Comparison of ENCODE assay signal across 16 mouse cellular contexts in the genomic region with DNA sequence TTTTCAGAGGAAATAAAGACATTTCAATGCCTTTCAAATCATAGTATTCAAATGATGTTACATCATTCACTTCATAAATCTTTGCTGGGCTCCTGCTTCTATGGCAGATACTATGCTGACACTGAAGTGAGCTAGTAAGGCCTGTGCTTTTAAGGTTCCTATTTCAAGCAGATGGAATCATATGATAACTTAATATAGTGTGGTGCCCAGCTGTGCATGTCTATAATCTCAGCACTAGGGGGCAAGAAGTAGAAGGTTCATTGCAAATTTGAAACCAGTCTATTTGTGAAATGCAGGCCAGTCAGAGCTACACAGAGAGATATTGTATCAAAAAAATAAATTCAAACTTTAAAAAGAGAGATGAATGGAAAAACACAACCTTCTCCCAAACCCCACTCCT.
"Had no signal": no experiment of that assay in that cellular context is flagged by ENCODE, and none has a peak within 500 bp of the region (broad histone marks: within the 10 kb centered on the region; RNA-seq: fewer than 3 reads in every experiment).

No protein-coding gene starts in this region.

- H3K27me3 ChIP-seq: intestine, embryonic 15.5 days; limb, embryonic 15.5 days; liver, embryonic 12.5 days; megakaryocyte, embryonic 14.5 days; midbrain, embryonic 12.5 days; neural tube, embryonic 13.5 days had no signal

- H3K4me3 ChIP-seq: intestine, embryonic 15.5 days; limb, embryonic 15.5 days; liver, embryonic 12.5 days; midbrain, embryonic 12.5 days; neural tube, embryonic 13.5 days had no signal

- H3K27ac ChIP-seq: intestine, embryonic 15.5 days; limb, embryonic 15.5 days; liver, embryonic 12.5 days; midbrain, embryonic 12.5 days; neural tube, embryonic 13.5 days had no signal

- H3K4me1 ChIP-seq: intestine, embryonic 15.5 days; limb, embryonic 15.5 days; liver, embryonic 12.5 days; midbrain, embryonic 12.5 days; neural tube, embryonic 13.5 days had no signal

- ATAC-seq: intestine, embryonic 15.5 days; liver, embryonic 12.5 days had no signal

- DNase-seq: kidney, adult 18-20 months; kidney, postnatal 14 days; layer of hippocampus, adult 9-11 months; layer of hippocampus, postnatal 36 days; lung, embryonic 14.5 days; lung, postnatal 10 days; lung, postnatal 4 days; right cerebral cortex, postnatal 14 days; thymus, adult 18-20 months; thymus, postnatal 14 days had no signal

- H3K4me2 ChIP-seq: intestine, embryonic 15.5 days; limb, embryonic 15.5 days; liver, embryonic 12.5 days; lung, embryonic 14.5 days; midbrain, embryonic 12.5 days; neural tube, embryonic 13.5 days had no signal

- H3K9me3 ChIP-seq: intestine, embryonic 15.5 days; limb, embryonic 15.5 days; liver, embryonic 12.5 days; megakaryocyte, embryonic 14.5 days; midbrain, embryonic 12.5 days; neural tube, embryonic 13.5 days had no signal

- H3K36me3 ChIP-seq: intestine, embryonic 15.5 days; limb, embryonic 15.5 days; liver, embryonic 12.5 days; midbrain, embryonic 12.5 days; neural tube, embryonic 13.5 days had no signal

- H3K9ac ChIP-seq: intestine, embryonic 15.5 days; limb, embryonic 15.5 days; liver, embryonic 12.5 days; lung, embryonic 14.5 days; midbrain, embryonic 12.5 days; neural tube, embryonic 13.5 days had no signal
